Mouse (Mus musculus) Patski (cell line): ENCODE results near the gene Gm973. TPM values are rescaled to one million over a fixed set of nuclear protein-coding genes. Genes with fewer than 3 reads are reported as not detected.

Source experiments
- ATAC-seq: fragments of 100-300 bp; one replicate; pipeline ENCODE4 v1.8.0; 2021
- CTCF ChIA-PET: fragments of 350-600 bp; sonication (Branson Sonifier 250); formaldehyde crosslinking; loops from one replicate; lab custom pipeline; 2022; ENCODE audit warnings: inconsistent platforms; lab: Charles Lee
- POLR2A ChIA-PET: fragments of 350-600 bp; sonication (Branson Sonifier 250); formaldehyde crosslinking; loops from one replicate; lab custom pipeline; 2022; ENCODE audit warnings: antibody characterized with exemption, inconsistent platforms; lab: Charles Lee
- DNase-seq: peaks from one replicate; pipeline ENCODE4 v3.0.0-alpha.2; 2011; ENCODE audit warnings: low read depth, low spot score
- H3K27me3 ChIP-seq: fragments of 371-371 bp; one replicate; pipeline ENCODE4 v1.5.1; 2021
- CTCF ChIP-seq: fragments of 100-300 bp; IDR thresholded peaks from one replicate; pipeline ENCODE4 v1.5.1; 2021
- in situ Hi-C: fragments of 300-500 bp; cut with MboI; formaldehyde crosslinking; loops from 3 replicates; pipeline ENCODE4 v1.11.1; 2018; ENCODE audit warnings: low pct_unique_long_range_greater_than_20kb, mixed read lengths
- polyA plus RNA-seq: library from polyadenylated mRNA; unstranded; gene quantifications from one replicate; pipeline ENCODE4 v1.2.3, GENCODE M21; 2021

Gene Gm973
- polyA plus RNA-seq, 1 experiment from 2014 or later: 0.13 TPM

DNA sequence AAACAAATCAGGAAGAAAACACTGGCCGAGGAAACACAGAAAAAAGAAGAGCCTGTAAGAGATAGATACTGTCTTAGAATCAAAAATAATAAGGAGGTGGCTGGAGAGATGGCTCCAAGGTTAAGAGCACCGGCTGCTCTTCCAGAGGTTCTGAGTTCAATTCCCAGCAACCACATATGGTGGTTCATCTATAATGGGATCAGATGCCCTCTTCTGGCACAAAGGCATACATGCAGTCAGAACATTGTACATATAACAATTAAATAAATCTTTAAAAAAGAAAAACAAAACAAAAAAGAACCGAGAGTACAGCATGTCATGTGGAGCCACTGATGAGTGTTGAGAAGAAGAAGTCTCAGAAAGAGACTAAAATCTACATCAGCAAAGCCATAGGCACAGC is 64.8 kb downstream of the Gm973 start:
- in situ Hi-C loops: loop anchor here (5.0 kb wide), 2 partner anchors 139 to 264 kb away; no protein-coding TSS in a partner anchor

DNA sequence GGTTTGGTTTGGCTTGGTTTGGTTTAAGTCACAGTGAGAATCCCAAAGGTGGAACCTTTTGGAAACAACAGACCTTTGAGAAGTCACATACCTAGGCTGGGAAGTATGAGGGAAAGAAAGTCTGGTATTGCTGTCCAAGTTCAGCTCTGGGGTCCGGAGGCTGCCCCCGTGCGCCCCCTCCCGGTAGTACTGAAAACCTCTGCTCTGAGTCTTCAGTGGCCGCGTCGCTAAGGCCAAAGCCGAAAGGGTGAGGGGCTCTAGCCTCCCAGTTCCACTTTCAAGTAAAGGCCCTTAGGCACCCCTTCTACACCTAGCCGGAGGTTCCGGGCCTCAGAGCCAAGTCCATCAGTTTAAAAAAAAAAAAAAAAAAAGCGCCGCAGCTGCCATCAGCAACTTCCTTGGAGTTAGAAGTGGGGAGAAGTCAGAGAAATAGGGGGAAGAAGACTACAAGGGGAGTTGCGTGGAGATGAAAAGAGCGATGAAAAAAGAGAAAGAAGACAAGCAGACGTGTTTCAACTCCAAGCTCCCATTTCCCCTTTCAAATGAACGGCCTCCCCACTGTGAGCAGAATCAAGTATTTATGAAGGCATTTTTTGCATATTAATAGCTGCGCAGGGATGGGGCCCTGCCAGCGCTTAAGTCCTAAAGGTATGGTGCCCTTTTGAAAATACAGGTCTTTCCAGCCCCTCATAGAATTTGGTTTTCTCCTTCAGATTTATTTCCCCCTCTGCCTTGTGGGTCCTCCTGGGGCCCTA is 68.8 kb downstream of the Gm973 start:
- POLR2A ChIA-PET: interaction anchor here (0.7 kb wide), 1 partner anchor 275 kb away, joined by 5 read pairs; no protein-coding TSS in a partner anchor
- peak; percentile 35 for ATAC-seq
- H3K27me3 ChIP-seq: no peaks in the 10 kb centered on the region
- CTCF ChIA-PET: interaction anchor here (0.8 to 2.3 kb wide), 7 partner anchors 8 to 273 kb away, joined by 3 to 7 read pairs (median 3); no protein-coding TSS in a partner anchor
- DNase-seq: no peak
- peak; percentile 95 for TF ChIP-seq CTCF
- in situ Hi-C loops: loop anchor here (5.0 kb wide), 2 partner anchors 143 to 268 kb away; no protein-coding TSS in a partner anchor

More for the DNA sequence above, 64.8 kb downstream of the Gm973 start:
- TF ChIP-seq CTCF: peak; percentile 61
- CTCF ChIA-PET: interaction anchor here (0.9 to 1.4 kb wide), 3 partner anchors 10 to 257 kb away, joined by 3 to 4 read pairs (median 3); no protein-coding TSS in a partner anchor
- H3K27me3 ChIP-seq: no peaks in the 10 kb centered on the region
- POLR2A ChIA-PET: no interaction called here
- DNase-seq (no peak), ATAC-seq (no peak)

DNA sequence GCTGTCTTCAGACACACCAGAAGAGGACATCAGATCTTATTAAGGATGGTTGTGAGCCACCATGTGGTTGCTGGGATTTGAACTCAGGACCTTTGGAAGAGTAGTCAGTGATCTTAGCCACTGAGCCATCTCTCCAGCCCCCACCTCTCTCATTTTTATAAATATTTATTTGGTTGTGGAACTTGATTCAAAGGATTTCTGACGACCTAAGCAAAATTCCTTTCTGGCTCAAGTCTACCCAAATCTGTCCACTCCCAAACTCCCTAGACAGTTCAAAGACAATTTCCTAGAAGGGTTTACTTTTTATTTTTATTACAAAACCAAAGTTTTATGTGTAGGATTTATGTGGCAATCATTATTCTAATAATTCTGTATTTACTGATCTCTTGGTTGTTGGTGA is 73.2 kb downstream of the Gm973 start:
- H3K27me3 ChIP-seq: no peaks in the 10 kb centered on the region
- CTCF ChIA-PET: no interaction called here
- in situ Hi-C loops: no loop called here
- no peak for ATAC-seq
- POLR2A ChIA-PET: no interaction called here
- TF ChIP-seq CTCF: no peak
- DNase-seq: no peak

- H3K27me3 ChIP-seq: no peaks in the 10 kb centered on the region
- DNase-seq: no peak
- CTCF ChIA-PET: interaction anchor here (0.9 to 1.6 kb wide), 4 partner anchors 8 to 355 kb away, joined by 3 to 4 read pairs (median 3); no protein-coding TSS in a partner anchor
- ATAC-seq: no peak
- in situ Hi-C loops: no loop called here
- POLR2A ChIA-PET: no interaction called here
- no peak for TF ChIP-seq CTCF
These were observed 76.3 kb downstream of the Gm973 start for GRCm38 (mm10) chr1:59592359-59592758.

- ChIA-PET CTCF (interaction anchor here (0.9 to 1.6 kb wide), 4 partner anchors 8 to 355 kb away, joined by 3 to 4 read pairs (median 3); no protein-coding TSS in a partner anchor), POLR2A (no interaction called here)
- no peaks in the 10 kb centered on the region for H3K27me3 ChIP-seq
- ATAC-seq (no peak), DNase-seq (no peak)
- in situ Hi-C loops: no loop called here
- TF ChIP-seq CTCF: no peak
These were observed 76.8 kb downstream of the Gm973 start for GRCm38 (mm10) chr1:59592876-59593275.

DNA sequence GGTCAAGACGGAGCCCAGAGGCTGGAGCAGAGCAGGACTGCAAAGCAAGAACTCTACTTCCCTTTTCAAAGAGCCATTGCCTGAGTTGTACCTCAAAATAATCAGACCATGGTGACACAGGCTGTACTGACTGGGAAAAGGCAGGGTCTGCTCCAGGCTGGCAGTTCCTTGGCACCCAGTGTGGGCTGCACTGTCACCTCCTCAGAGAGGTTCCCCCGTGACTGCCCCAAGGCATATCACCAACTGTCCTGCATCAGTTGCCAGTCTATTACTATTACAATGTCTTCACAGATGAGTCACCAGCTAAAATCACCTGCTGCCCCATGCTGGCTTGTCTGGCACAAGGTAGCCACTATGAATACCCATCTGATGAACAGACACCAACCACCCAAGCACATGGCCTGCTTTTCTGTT is 77.6 kb downstream of the Gm973 start:
- DNase-seq: no peak
- CTCF ChIA-PET: interaction anchor here (1.3 to 1.6 kb wide), 2 partner anchors 24 to 356 kb away, joined by 3 to 4 read pairs; no protein-coding TSS in a partner anchor
- TF ChIP-seq CTCF: no peak
- in situ Hi-C loops: no loop called here
- no peak for ATAC-seq
- POLR2A ChIA-PET: no interaction called here
- H3K27me3 ChIP-seq: no peaks in the 10 kb centered on the region

GRCm38 (mm10) chr1:59594586-59595266 is 78.7 kb downstream of the Gm973 start:
- ATAC-seq (no peak), DNase-seq (no peak)
- in situ Hi-C loops: no loop called here
- POLR2A ChIA-PET: no interaction called here
- CTCF ChIA-PET: no interaction called here
- TF ChIP-seq CTCF: no peak
- H3K27me3 ChIP-seq: no peaks in the 10 kb centered on the region

DNA sequence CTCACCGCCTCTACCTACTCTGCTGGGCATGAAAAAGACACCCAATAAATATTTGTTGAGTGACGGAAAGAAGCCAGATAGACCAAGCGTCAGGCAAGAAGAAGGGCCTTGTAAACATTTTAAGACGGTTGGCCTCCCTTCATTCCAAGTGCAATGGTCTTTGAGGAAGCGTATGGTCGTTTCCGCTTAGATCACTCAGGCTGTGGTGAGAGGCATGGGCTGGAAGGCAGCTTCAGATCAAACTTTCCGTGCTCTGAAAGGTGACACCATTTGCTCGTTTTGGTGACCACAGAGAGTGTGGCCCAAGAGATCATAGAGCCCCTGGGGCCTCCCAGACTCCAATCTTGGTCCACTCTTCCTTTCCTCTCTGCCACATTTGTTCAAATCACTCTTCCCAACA is 79.5 kb downstream of the Gm973 start:
- no peak for DNase-seq
- no peak for TF ChIP-seq CTCF
- ATAC-seq: no peak
- POLR2A ChIA-PET: no interaction called here
- CTCF ChIA-PET: no interaction called here
- in situ Hi-C loops: no loop called here
- H3K27me3 ChIP-seq: no peaks in the 10 kb centered on the region

- H3K27me3 ChIP-seq: peaks cover 4% of the 10 kb centered on the region
- ATAC-seq: no peak
- in situ Hi-C loops: no loop called here
- ChIA-PET CTCF (interaction anchor here (0.9 to 1.1 kb wide), 2 partner anchors 11 to 286 kb away, joined by 3 to 4 read pairs; no protein-coding TSS in a partner anchor), POLR2A (no interaction called here)
- DNase-seq: no peak
- TF ChIP-seq CTCF: no peak
These were observed 86.7 kb downstream of the Gm973 start for GRCm38 (mm10) chr1:59602531-59603416.

DNA sequence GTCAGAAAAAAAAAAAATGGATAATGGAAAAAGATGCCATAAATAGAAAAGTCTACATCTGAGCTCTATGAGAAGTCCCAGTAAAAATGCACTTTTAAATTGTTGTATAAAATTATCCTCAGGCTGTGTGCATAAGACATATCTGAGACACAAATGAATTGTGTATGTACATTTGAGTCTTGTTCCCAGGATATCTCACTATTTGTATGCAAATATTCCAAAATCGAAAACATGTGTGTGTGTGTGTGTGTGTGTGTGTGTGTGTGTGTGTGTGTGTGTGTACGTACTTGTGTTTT is 87.3 kb downstream of the Gm973 start:
- ATAC-seq (no peak), DNase-seq (no peak)
- in situ Hi-C loops: no loop called here
- peaks cover 4% of the 10 kb centered on the region for H3K27me3 ChIP-seq
- CTCF ChIA-PET: interaction anchor here (1.1 kb wide), 1 partner anchor 286 kb away, joined by 4 read pairs; no protein-coding TSS in a partner anchor
- no peak for TF ChIP-seq CTCF
- POLR2A ChIA-PET: no interaction called here
